Mouse (Mus musculus) v-Abl transformed pro-B cells (cell line): ENCODE measurements at regions not wholly inside any gene's neighbourhood (a gene's known extent, or its start where the extent isn't known, plus 50 kb on each side); places are given as distances from the start of the nearest gene placed in this dataset.
"Not testable (repeated sequence)": the region's sequence is repeated elsewhere in the genome, so short reads cannot be mapped to it uniquely, and the experiment has no call there.

Source experiments
- in situ Hi-C, 2 experiments: fragments of 400-800 bp; cut with MboI; formaldehyde crosslinking; loops; one replicate each; pipeline ENCODE4 v1.15.1; 2025; ENCODE audit not compliant: unreplicated experiment in 2 of 2

DNA sequence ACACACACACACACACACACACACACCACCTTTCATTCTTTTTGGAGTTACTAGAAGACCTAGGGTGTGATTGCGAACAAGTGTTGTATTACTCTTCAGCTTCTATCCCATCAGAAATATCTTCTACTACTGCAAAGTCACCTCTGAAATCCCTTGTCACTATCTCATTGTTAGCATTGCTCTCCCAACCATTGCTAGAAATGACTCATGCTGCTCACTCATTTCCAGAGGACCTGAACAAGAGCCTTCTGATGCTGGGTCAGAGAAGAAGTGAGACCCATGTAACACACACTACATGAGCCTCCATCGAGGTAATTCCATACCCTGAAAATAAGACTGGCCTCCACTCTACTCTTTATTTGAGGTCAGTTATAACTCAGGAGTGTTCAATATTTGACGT lies 191.1 kb downstream of the Nuak1 start:
- in situ Hi-C loops: no loop called here

DNA sequence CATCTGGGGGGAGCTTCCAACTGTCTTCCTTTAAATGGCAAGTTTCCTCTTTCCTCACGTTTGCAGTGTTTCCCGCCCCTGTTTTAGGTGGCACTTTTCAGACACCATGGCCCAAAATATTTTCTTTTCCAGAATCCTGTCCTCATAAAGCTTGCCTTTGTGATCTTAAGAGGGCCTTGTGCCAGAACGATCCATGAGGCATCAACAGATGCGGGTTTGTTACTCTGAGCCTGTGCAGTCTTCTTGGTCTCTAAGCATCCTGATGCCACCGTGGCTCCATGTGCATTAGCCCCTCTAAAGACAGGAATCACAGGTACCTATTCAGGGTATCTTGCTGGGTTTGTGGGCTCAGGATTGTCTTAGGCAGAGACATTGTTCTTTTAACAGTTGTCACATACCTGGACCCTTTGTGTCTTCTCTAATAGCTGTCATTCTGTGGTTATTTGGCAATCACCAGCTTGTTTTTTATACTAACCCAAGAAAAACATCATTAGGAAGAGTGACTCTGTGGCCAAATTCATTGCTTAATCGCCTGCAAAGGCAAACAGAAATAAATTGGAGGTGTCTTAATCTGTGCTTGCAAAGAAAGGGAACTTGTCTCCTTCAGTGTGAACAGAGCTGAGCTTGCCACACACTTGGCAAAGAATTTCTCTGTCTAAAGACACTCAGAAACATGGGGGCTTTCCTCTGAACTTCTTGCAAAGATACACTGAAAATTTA lies 179.3 kb downstream of the Nuak1 start:
- in situ Hi-C loops: no loop called here

DNA sequence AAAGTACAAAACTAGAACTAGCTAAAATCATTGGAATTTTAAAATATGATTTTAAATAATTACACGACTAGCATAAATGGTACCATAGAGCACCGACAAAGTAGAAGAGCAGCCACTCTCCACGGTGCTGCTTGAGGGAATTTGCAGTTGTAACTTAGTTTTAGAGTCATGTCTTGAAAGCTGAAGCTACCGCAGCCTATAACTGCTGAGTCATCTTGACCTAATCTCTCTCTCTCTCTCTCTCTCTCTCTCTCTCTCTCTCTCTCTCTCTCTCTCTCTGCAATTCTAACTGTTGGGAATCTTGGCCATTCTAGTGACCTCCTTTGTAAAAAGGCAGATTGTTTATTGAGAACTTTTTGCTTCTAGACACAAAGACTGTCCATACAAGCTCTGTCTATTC lies 177.5 kb downstream of the Nuak1 start:
- in situ Hi-C loops: no loop called here

DNA sequence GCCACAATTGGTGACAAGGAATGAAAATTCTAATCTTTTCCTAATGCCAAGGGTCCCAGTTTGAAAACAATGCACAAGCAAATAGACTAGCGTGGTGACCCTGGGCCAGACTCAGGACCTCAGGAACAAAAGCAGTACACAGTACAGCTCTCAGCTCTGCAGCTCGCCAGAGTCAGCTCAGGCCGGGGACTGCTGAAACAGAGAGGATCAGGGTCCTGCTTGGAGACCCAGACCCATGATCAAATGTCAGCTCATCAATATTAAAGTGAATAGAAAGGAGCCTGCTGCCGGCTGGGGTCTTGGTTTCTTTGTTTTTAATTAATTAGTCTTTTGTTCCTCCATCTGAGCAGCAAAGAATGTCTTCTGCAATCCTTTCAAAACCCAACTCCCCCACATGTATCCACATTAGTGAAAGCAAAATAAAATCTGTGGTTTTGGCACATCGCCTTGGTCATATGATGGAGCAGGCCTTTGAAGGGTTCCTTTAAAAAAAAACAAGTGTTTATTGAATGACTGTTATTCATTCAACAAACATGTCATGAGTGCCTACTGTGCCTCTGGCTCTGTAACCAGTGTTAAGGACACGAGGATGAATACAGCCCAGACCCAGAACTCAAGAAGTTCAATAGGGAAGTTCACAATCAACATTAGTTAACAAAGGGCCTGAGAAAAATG lies 154.4 kb downstream of the Nuak1 start:
- in situ Hi-C loops: no loop called here

DNA sequence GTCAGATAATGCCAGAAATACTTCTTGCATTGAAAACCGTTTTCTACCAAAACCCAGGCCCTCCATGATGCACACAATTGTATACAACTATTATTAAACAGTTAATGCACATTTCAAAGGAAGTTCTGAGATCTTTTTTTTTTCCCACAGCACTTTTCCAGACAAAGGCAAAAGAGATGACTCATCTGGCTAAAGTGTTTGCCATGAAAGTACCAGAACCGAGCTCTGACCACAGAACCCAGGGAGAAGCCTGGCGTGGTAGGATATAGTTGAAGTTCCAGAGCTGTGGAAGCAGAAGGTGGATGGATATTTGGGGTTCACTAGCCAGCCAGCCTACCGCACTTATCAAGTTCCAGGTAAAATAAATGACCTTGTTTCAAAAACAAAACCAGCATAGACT lies 146.0 kb downstream of the Nuak1 start:
- in situ Hi-C loops: no loop called here

DNA sequence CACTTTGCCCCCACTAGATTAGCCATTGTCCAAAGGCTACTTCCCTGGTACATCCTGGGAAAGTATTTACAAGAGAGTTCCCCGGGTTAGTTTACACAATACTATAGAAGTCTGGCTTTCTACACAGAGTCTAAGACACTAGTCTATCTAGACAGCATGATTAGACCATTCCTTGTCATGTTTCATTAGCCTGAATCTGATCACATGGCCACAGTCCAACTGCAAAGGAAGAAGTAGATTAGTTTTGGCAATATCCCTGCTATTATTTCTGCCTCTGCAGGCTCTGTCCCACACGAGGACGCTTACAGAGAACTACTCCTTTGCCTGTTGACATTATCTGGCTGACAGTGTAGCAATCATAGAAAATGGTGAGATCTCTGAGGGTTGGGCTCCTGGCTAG lies 144.2 kb downstream of the Nuak1 start:
- in situ Hi-C loops: no loop called here

DNA sequence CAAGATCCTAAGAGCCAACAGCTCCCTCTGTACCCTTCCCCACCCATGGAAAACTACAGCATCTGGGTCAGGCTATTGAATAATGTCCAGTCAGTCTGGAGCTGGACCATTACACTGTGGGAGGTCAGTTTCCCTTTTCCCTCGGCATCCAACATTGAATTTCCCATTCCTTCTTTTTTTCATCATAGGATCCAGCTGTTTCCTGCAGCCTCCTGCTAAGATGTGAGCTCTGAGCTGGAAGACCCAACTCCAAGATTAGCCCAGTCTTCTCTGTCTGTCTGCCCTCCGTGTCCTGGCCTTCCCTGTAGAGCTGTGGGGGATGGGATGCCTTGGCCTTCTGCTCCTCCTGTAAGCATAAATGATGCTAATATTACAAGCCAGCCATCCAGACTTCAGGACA lies 138.8 kb downstream of the Nuak1 start:
- in situ Hi-C loops: no loop called here

DNA sequence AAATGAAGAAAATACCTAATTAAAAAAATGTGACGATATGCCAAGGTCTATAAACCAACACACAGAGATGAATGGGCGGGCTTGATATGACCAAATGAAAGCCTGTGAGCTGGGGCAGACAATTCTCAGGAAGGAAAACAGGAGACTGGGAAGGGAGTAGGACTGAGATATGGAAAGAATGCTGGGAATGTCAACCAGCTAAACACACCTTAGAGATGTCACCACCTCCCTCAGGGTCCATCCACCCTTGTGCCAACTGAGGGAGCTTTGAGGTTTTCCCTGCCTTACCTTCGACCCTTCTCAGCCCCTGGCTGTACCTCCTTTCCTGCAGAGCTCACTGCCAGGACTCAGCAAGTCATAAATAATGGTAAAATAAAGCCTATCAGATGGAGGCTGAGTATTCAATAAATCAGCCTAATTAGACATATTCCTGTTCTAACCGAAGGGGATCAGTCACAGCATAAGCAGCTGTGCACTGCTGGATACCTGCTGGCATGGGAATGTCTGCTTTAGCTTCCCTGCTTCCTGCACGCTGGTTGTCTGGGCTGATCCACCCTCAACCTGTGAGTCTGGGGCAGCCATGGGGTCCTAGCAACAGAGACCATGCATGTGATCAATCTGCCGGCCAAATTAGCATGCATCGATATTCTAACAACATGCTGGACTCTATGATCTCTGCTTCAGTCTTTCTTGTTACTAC lies 137.4 kb downstream of the Nuak1 start:
- in situ Hi-C loops: no loop called here

DNA sequence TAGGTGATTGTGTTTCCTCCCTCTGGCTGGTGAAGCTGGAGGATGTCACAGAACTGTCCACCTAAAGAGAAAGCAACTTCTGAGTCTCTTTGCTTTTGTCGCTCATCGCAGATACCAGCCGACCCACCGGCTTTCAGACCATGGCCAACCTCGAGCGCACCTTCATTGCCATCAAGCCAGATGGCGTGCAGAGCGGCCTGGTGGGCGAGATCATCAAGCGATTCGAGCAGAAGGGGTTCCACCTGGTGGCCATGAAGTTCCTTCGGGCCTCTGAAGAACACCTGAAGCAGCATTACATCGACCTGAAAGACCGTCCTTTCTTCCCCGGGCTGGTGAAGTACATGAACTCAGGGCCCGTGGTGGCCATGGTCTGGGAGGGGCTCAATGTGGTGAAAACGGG lies 131.7 kb downstream of the Nuak1 start:
- in situ Hi-C loops: not testable (repeated sequence)

DNA sequence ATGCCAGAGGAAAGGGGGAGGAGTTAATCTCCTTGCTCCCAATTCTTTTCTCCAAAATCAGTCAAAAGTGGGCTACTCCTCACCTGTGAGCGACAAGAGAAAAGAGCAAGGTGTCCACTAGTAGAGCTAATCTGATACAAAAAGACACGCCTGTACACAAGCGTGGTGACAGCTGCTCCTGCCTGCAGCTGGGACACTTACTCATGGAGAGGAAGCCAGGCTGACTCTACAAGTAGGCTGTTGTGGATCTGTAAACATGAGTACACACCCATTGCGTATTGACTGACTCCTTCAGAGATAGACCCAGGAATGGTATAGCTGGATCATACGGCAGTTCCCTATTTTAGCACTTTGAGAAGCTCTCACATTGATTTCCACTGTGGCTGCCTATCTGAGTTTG lies 129.7 kb downstream of the Nuak1 start:
- in situ Hi-C loops: no loop called here

DNA sequence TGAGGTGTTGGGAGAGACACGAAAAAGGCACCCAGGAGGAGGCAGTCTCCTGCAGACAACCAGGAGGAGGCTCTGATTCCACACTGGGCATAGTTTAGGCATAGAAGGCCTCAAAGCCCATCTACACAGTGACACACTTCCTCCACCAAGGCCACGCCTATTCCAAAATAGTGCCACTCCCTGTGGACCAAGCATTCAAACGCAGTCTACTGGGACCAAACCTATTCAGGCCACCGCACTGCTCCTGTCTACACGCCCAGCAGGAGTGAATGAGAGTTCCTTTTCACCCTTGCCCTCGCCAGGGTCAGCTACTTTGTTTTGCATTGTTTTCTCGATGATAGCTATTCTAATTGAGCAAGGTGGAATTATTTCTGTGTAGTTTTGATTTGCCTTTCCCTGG lies 127.7 kb downstream of the Nuak1 start:
- in situ Hi-C loops: no loop called here

DNA sequence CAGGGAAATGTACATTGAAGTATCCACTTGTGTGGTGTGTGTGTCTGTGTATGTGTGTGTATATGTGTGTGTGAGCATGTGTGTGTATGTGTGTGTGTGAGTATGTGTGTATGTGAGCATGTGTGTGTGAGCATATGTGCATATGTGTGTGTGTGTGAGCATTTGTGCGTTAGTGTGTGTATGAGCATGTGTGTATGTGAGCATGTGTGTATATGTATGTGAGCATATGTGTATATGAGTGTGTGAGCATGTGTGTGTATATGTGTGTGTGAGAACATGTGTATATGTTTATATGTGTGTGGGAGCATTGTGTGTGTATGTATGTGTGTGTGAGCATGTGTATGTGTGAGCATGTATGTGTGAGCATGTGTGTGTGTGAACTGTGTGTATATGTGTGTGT lies 123.5 kb downstream of the Nuak1 start:
- in situ Hi-C loops: no loop called here

DNA sequence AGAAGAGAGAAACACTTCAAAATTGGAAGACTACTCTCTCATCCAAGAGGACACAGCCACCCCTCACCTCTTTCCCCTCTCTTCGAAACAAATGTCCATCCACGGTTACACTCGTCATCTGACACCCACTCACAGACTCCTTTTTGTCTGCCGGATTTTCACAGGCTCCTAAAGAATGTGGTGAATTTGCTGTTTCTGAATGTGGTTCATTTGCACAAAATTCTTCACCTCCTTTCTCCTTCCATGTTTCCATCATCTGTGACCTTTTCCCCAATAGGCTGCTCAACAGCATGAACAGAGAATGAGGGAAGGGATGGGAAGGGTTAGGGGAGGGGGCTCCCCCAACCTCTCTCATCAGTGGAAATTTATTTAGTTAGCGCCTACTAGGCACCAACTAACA lies 122.4 kb downstream of the Nuak1 start:
- in situ Hi-C loops: no loop called here
